ENCODE assay signal across 8 mouse cellular contexts in genomic region chr1:89070871-89071361, GRCm38 (mm10). TPM values are rescaled to one million over a fixed set of nuclear protein-coding genes. Genes with fewer than 3 reads are reported as not detected.
DNase-seq lines count a peak whose midpoint lies in the region; ATAC-seq and TF ChIP-seq lines count a peak whose summit lies in the region.

No protein-coding gene starts in this region.

- intact Hi-C loops in heart, adult 2 months (cut with DNase I) = loop anchor here (2.0 kb wide), 3 partner anchors 50 to 120 kb away; no protein-coding TSS in a partner anchor

- H3K9ac ChIP-seq in heart, adult 2 months (ENCODE audit: low read depth, low read length) = peak overlapping the region; percentile 87
- H3K9ac ChIP-seq in liver, embryonic 13.5 days = peak overlapping the region; percentile 59
- H3K9ac ChIP-seq in neural tube, embryonic 15.5 days (replicated peaks) = peak overlapping the region; percentile 85

- peak overlapping the region; percentile 78 for H3K4me3 ChIP-seq in heart, adult 2 months
- H3K4me3 ChIP-seq in liver, embryonic 13.5 days (replicated peaks) = peak overlapping the region; percentile 64
- H3K4me3 ChIP-seq in neural tube, embryonic 15.5 days (replicated peaks) = peak overlapping the region; percentile 94

- peak overlapping the region; percentile 96 for H3K27ac ChIP-seq in heart, adult 2 months
- H3K27ac ChIP-seq in liver, embryonic 13.5 days = no peak overlapping the region
- H3K27ac ChIP-seq in neural tube, embryonic 15.5 days (replicated peaks) = peak overlapping the region; percentile 87

- no peak for TF ChIP-seq CTCF in heart, adult 2 months (IDR thresholded peaks at IDR 0.05)

- H3K79me2 ChIP-seq in heart, adult 2 months (replicated peaks; ENCODE audit: control insufficient read depth, insufficient read depth, low read length) = no peaks in the 10 kb centered on the region

- WGBS in heart, adult 2 months = under 1% methylated on average over 28 of the region's 28 CpGs
- 1% methylated on average over 28 of the region's 28 CpGs for WGBS in liver, embryonic 13.5 days (ENCODE audit: insufficient replicate concordance)
- WGBS in neural tube, embryonic 15.5 days = under 1% methylated on average over 28 of the region's 28 CpGs

- no peaks in the 10 kb centered on the region for H3K36me3 ChIP-seq in heart, adult 2 months (ENCODE audit: control insufficient read depth, insufficient read depth, low read length)
- H3K36me3 ChIP-seq in liver, embryonic 13.5 days = no peaks in the 10 kb centered on the region
- no peaks in the 10 kb centered on the region for H3K36me3 ChIP-seq in neural tube, embryonic 15.5 days

- peak; percentile 13 for DNase-seq in right cerebral cortex, adult 18-20 months
- DNase-seq in right cerebral cortex, adult 2 months (ENCODE audit: low spot score in 2 of 2) = no peak
- DNase-seq in cerebellum, postnatal 10 days = peak; percentile 63 to 70
- peak; percentile 70 to 72 for DNase-seq in heart, adult 2 months
- DNase-seq in kidney, adult 9 months = peak; percentile 41
- no peak for DNase-seq in liver, embryonic 13.5 days
- DNase-seq in c-Kit-positive CD71-positive TER-119-positive erythroid progenitor cells, embryonic 14.5 days (ENCODE audit: low spot score) = no peak

- H3K27me3 ChIP-seq in heart, adult 2 months (ENCODE audit: control insufficient read depth, insufficient read depth, low read length) = no peaks in the 10 kb centered on the region
- peaks cover 35% of the 10 kb centered on the region for H3K27me3 ChIP-seq in liver, embryonic 13.5 days
- no peaks in the 10 kb centered on the region for H3K27me3 ChIP-seq in neural tube, embryonic 15.5 days (replicated peaks)

- no peak for TF ChIP-seq POLR2A in heart, adult 2 months (IDR thresholded peaks at IDR 0.05; ENCODE audit: insufficient read depth, low read depth, low read length)

- peaks cover 5% of the 10 kb centered on the region for H3K4me1 ChIP-seq in heart, adult 2 months (ENCODE audit: control insufficient read depth, insufficient read depth, low read length)
- peaks cover 29% of the 10 kb centered on the region for H3K4me1 ChIP-seq in liver, embryonic 13.5 days (replicated peaks)
- peaks cover 46% of the 10 kb centered on the region for H3K4me1 ChIP-seq in neural tube, embryonic 15.5 days

- H3K9me3 ChIP-seq in liver, embryonic 13.5 days (replicated peaks) = no peaks in the 10 kb centered on the region
- no peaks in the 10 kb centered on the region for H3K9me3 ChIP-seq in neural tube, embryonic 15.5 days (replicated peaks)

- no peak for TF ChIP-seq EP300 in heart, adult 2 months (IDR thresholded peaks at IDR 0.05; ENCODE audit: insufficient read depth, low read depth, low read length)

- ATAC-seq in liver, embryonic 13.5 days (ENCODE audit: low read depth) = no peak
- ATAC-seq in neural tube, embryonic 15.5 days (ENCODE audit: low FRiP score) = peak; percentile 27

- H3K4me2 ChIP-seq in liver, embryonic 13.5 days = peak overlapping the region; percentile 84
- H3K4me2 ChIP-seq in neural tube, embryonic 15.5 days = peak overlapping the region; percentile 82

RNA-seq across cellular contexts. Expression of gene Sh3bp4, which starts 0.7 kb away (rescaled TPM):
- total RNA-seq in heart, adult 2 months (2021) = 10 to 100 TPM in 1 of 2 experiments, 1 to 10 TPM in 1; 10.0 to 11.1 TPM
- polyA plus RNA-seq in heart, adult 2 months (2012; rRNA removed) = 8.6 and 10.2 TPM in 2 replicates
- 0.81 and 0.86 TPM in 2 replicates for polyA plus RNA-seq in liver, embryonic 13.5 days (2015; fragmentation: Nextera tagmentation; extraction: Ambion mirVana)
- polyA plus RNA-seq in neural tube, embryonic 15.5 days (2015; fragmentation: Nextera tagmentation; extraction: Ambion mirVana) = 14.2 and 14.4 TPM in 2 replicates

Comparison
In these comparisons a context has a peak if more than half of its experiments do, and no peak if none do; other contexts are left out.
1. DNase-seq: peak in right cerebral cortex, adult 18-20 months (single experiment), cerebellum, postnatal 10 days (2 of 2), heart, adult 2 months (2 of 2) and kidney, adult 9 months (single experiment); none in right cerebral cortex, adult 2 months (0 of 2), liver, embryonic 13.5 days (single experiment) and c-Kit-positive CD71-positive TER-119-positive erythroid progenitor cells, embryonic 14.5 days (single experiment).
2. Peak in every context shown above with its lines, with median percentiles within 50 percentile points of each other: H3K4me3 ChIP-seq and H3K9ac ChIP-seq.